Mouse (Mus musculus) MEL (cell line): ENCODE results near the gene Bri3bp. TPM values are rescaled to one million over a fixed set of nuclear protein-coding genes. Genes with fewer than 3 reads are reported as not detected.

ENCODE experiments used
- DNase-seq: peaks from one replicate; pipeline ENCODE4 v3.0.0; 2011; ENCODE audit warnings: low read depth, low spot score
- H3K27ac ChIP-seq: 2 replicates; pipeline ENCODE4 v1.5.1; 2012; ENCODE audit warnings: low read depth, mild to moderate bottlenecking, control low read depth, low read length, moderate library complexity; ENCODE audit not compliant: control insufficient read depth
- H3K27me3 ChIP-seq, 2 experiments: fragments of 150-350 bp in 1 of 2; sonication (generic) in 1 of 2; 2 replicates each; pipeline ENCODE4 v1.6.1; 2012; ENCODE audit warnings: low read length in 2 of 2, mild to moderate bottlenecking in 2 of 2, improper control_type of control experiment in 1 of 2, moderate library complexity in 1 of 2; ENCODE audit not compliant: insufficient read depth in 2 of 2, control insufficient read depth in 1 of 2
- H3K36me3 ChIP-seq, 2 experiments: 2 replicates each; pipeline ENCODE4 v1.6.1; 2012 to 2014; ENCODE audit warnings: low read length in 2 of 2, improper control_type of control experiment in 1 of 2, inconsistent platforms in 1 of 2, mild to moderate bottlenecking in 1 of 2; ENCODE audit not compliant: insufficient read depth in 2 of 2, control insufficient read depth in 1 of 2
- H3K4me1 ChIP-seq, 2 experiments: fragments of 150-350 bp in 1 of 2; sonication (generic) in 1 of 2; 2 replicates each; pipeline ENCODE4 v1.6.1; 2012; ENCODE audit warnings: low read length in 2 of 2, improper control_type of control experiment in 1 of 2, mild to moderate bottlenecking in 1 of 2; ENCODE audit not compliant: insufficient read depth in 2 of 2, control insufficient read depth in 1 of 2
- H3K4me3 ChIP-seq, 2 experiments: fragments of 150-350 bp in 1 of 2; sonication (generic) in 1 of 2; 2 replicates each; pipeline ENCODE4 v1.5.1; 2012; ENCODE audit warnings: low read depth in 2 of 2, low read length in 2 of 2, mild to moderate bottlenecking in 2 of 2, moderate library complexity in 2 of 2, control low read depth in 1 of 2, improper control_type of control experiment in 1 of 2; ENCODE audit not compliant: control insufficient read depth in 1 of 2, insufficient read depth in 1 of 2
- H3K79me2 ChIP-seq: 2 replicates; pipeline ENCODE4 v1.6.1; 2012; ENCODE audit warnings: mild to moderate bottlenecking, low read length, moderate library complexity; ENCODE audit not compliant: control insufficient read depth, poor library complexity, insufficient read depth
- H3K9ac ChIP-seq: 2 replicates; pipeline ENCODE4 v1.6.1; 2012; ENCODE audit warnings: low read depth, mild to moderate bottlenecking, control low read depth, low read length, moderate library complexity; ENCODE audit not compliant: control insufficient read depth, poor library complexity, severe bottlenecking
- H3K9me3 ChIP-seq: fragments of 150-350 bp; sonication (generic); replicated peaks from 2 replicates; pipeline ENCODE4 v1.6.1; 2012; ENCODE audit warnings: mild to moderate bottlenecking, low read length, improper control_type of control experiment, moderate library complexity; ENCODE audit not compliant: insufficient read depth
- CHD1 ChIP-seq: IDR thresholded peaks from 2 replicates; pipeline ENCODE4 v1.6.1; 2012; ENCODE audit warnings: low read depth, mild to moderate bottlenecking, inconsistent platforms, low read length, improper control_type of control experiment
- CHD2 ChIP-seq: IDR thresholded peaks from 2 replicates; pipeline ENCODE4 v1.6.1; 2011; ENCODE audit warnings: low read length, improper control_type of control experiment
- E2F4 ChIP-seq: IDR thresholded peaks from 2 replicates; pipeline ENCODE4 v1.6.1; 2011; ENCODE audit warnings: low read depth, low read length, improper control_type of control experiment, borderline replicate concordance
- ELF1 ChIP-seq: IDR thresholded peaks from 2 replicates; pipeline ENCODE4 v1.6.1; 2014; ENCODE audit warnings: low read depth, mild to moderate bottlenecking, inconsistent platforms, low read length, improper control_type of control experiment, moderate library complexity
- EP300 ChIP-seq, 2 experiments: IDR thresholded peaks; 2 replicates each; pipeline ENCODE4 v1.6.1; 2011; ENCODE audit warnings: improper control_type of control experiment in 2 of 2, low read length in 2 of 2, low read depth in 1 of 2, mild to moderate bottlenecking in 1 of 2
- ETS1 ChIP-seq: IDR thresholded peaks from 2 replicates; pipeline ENCODE4 v1.6.1; 2012; ENCODE audit warnings: low read depth, mild to moderate bottlenecking, inconsistent platforms, low read length, improper control_type of control experiment, moderate library complexity
- GATA1 ChIP-seq: IDR thresholded peaks from 2 replicates; pipeline ENCODE4 v1.6.1; 2011; ENCODE audit warnings: low read depth, low read length, improper control_type of control experiment
- HCFC1 ChIP-seq: IDR thresholded peaks from 2 replicates; pipeline ENCODE4 v1.6.1; 2012; ENCODE audit warnings: low read depth, mild to moderate bottlenecking, inconsistent platforms, low read length, improper control_type of control experiment, moderate library complexity
- JUND ChIP-seq: IDR thresholded peaks from 2 replicates; pipeline ENCODE4 v1.6.1; 2011; ENCODE audit warnings: low read depth, mild to moderate bottlenecking, improper control_type of control experiment, low read length
- KAT2A ChIP-seq: conservative IDR thresholded peaks from 2 replicates; pipeline ENCODE4 v1.6.1; 2012; ENCODE audit warnings: low read depth, low read length, improper control_type of control experiment, inconsistent platforms
- MAX ChIP-seq: IDR thresholded peaks from 2 replicates; pipeline ENCODE4 v1.6.1; 2011; ENCODE audit warnings: low read length, improper control_type of control experiment
- MAZ ChIP-seq: IDR thresholded peaks from 2 replicates; pipeline ENCODE4 v1.6.1; 2012; ENCODE audit warnings: low read depth, mild to moderate bottlenecking, inconsistent platforms, low read length, improper control_type of control experiment
- MXI1 ChIP-seq: IDR thresholded peaks from 2 replicates; pipeline ENCODE4 v1.6.1; 2011; ENCODE audit warnings: mild to moderate bottlenecking, low read depth, low read length, improper control_type of control experiment
- MYB ChIP-seq: IDR thresholded peaks from 2 replicates; pipeline ENCODE4 v1.6.1; 2011; ENCODE audit warnings: mild to moderate bottlenecking, low read depth, low read length, improper control_type of control experiment
- MYC ChIP-seq: IDR thresholded peaks from 2 replicates; pipeline ENCODE4 v1.6.1; 2011; ENCODE audit warnings: low read depth, mild to moderate bottlenecking, low read length, improper control_type of control experiment, moderate library complexity
- NRF1 ChIP-seq: IDR thresholded peaks from 2 replicates; pipeline ENCODE4 v1.6.1; 2014; ENCODE audit warnings: low read depth, mild to moderate bottlenecking, inconsistent platforms, low read length, improper control_type of control experiment, moderate library complexity; ENCODE audit not compliant: poor library complexity, insufficient read depth, severe bottlenecking
- POLR2A ChIP-seq, 2 experiments: IDR thresholded peaks; 2 replicates each; pipeline ENCODE4 v1.6.1; 2011 to 2012; ENCODE audit warnings: low read length in 2 of 2, mild to moderate bottlenecking in 2 of 2, control low read depth in 1 of 2, improper control_type of control experiment in 1 of 2, low read depth in 1 of 2, moderate library complexity in 1 of 2; ENCODE audit not compliant: control insufficient read depth in 1 of 2, insufficient read depth in 1 of 2, poor library complexity in 1 of 2
- POLR2AphosphoS2 ChIP-seq: IDR thresholded peaks from 2 replicates; pipeline ENCODE4 v1.6.1; 2011; ENCODE audit warnings: low read length, improper control_type of control experiment
- RCOR1 ChIP-seq: IDR thresholded peaks from 2 replicates; pipeline ENCODE4 v1.6.1; 2012; ENCODE audit warnings: low read depth, mild to moderate bottlenecking, inconsistent platforms, low read length, improper control_type of control experiment
- SIN3A ChIP-seq: IDR thresholded peaks from 2 replicates; pipeline ENCODE4 v1.6.1; 2012; ENCODE audit warnings: low read length, improper control_type of control experiment, inconsistent platforms
- TBP ChIP-seq: IDR thresholded peaks from 2 replicates; pipeline ENCODE4 v1.8.0; 2011; ENCODE audit warnings: low read depth, low read length, improper control_type of control experiment
- TCF12 ChIP-seq: IDR thresholded peaks from 2 replicates; pipeline ENCODE4 v1.6.1; 2014; ENCODE audit warnings: low read depth, mild to moderate bottlenecking, inconsistent platforms, low read length, improper control_type of control experiment, moderate library complexity
- USF1 ChIP-seq: IDR thresholded peaks from 2 replicates; pipeline ENCODE4 v1.6.1; 2014; ENCODE audit warnings: low read depth, mild to moderate bottlenecking, inconsistent platforms, low read length, improper control_type of control experiment, moderate library complexity
- USF2 ChIP-seq, 2 experiments: IDR thresholded peaks; 2 replicates each; pipeline ENCODE4 v1.6.1; 2011 to 2012; ENCODE audit warnings: improper control_type of control experiment in 2 of 2, low read length in 2 of 2, borderline replicate concordance in 1 of 2, inconsistent platforms in 1 of 2, low read depth in 1 of 2, mild to moderate bottlenecking in 1 of 2; ENCODE audit not compliant: insufficient read depth in 1 of 2
- ZC3H11A ChIP-seq: IDR thresholded peaks from 2 replicates; pipeline ENCODE4 v1.6.1; 2012; ENCODE audit warnings: low read depth, mild to moderate bottlenecking, inconsistent platforms, low read length, improper control_type of control experiment
- ZMIZ1 ChIP-seq: IDR thresholded peaks from 2 replicates; pipeline ENCODE4 v1.6.1; 2012; ENCODE audit warnings: low read depth, mild to moderate bottlenecking, inconsistent platforms, low read length, improper control_type of control experiment, moderate library complexity
- ZNF384 ChIP-seq: IDR thresholded peaks from 2 replicates; pipeline ENCODE4 v1.6.1; 2012; ENCODE audit warnings: low read depth, mild to moderate bottlenecking, inconsistent platforms, low read length, improper control_type of control experiment
- polyA plus RNA-seq, 2 experiments: library from polyadenylated mRNA; stranded (reverse) in 1 of 2; unstranded in 1 of 2; fragments of >175 nt in 1 of 2; fragments of >200 nt in 1 of 2; gene quantifications; 2 replicates each; pipeline versions ENCODE4 v1.2.1 to v1.2.4; 2012; ENCODE audit warnings: low replicate concordance in 2 of 2, low read depth in 1 of 2; ENCODE audit not compliant: insufficient read length in 2 of 2, insufficient read depth in 1 of 2, missing spikeins in 1 of 2
- total RNA-seq: library from RNA; depleted of rRNA; stranded (reverse); fragments of 300-350 nt; gene quantifications from 2 replicates; pipeline ENCODE4 v1.2.3, GENCODE M21; 2012

Gene Bri3bp
- total and polyA plus RNA-seq, 3 experiments: 73.7 to 264 (median 87.6) TPM

DNA sequence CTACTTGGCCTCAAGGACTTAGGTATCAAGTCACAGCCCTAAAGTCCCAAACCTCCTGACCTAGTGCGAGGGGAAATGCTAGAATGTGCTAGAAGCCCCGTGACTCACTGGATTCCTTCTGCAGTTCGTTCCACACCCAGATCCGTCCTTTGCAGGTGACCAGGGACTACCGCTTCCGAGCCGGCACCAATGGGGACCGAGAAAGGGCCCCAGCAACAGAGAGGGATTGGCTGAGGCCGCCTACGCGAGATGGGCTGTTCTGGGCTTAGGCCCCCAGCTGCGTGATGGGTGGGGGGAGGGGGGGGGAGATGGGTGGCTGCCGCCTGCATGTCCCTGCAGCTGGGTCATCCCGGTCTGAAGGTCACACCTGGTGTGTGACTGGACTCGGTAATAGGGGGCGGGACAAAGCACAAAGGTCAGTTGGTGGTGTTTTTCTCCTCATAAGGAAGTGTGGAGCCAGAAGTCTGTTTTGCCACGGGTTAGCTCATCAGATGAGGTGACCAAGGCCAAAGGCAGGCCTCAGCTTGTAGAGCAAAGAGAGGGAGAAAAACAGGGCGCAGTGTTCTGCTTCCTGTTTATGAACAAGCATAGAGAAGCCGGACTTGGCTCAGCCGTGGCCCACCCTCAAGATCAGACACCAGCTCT is 48.3 kb upstream of the Bri3bp start (continued):
- TF ChIP-seq POLR2AphosphoS2: peak; percentile 88
- peak; percentile 81 for TF ChIP-seq MAX
- TF ChIP-seq ELF1: peak; percentile 6
- no peak for TF ChIP-seq RCOR1
- TF ChIP-seq USF2 (IDR thresholded peaks at IDR 0.05; ENCODE audit: borderline replicate concordance in 1 of 2, insufficient read depth in 1 of 2, low read depth in 1 of 2, low read length in 2 of 2): no peak
- no peak for TF ChIP-seq MYB
- peak; percentile 92 for TF ChIP-seq TBP
- no peak for TF ChIP-seq JUND
- TF ChIP-seq ZNF384: peak; percentile 50
- TF ChIP-seq CHD2: peak; percentile 91
- no peak for TF ChIP-seq ZC3H11A
- peak in 1 of 2 experiments; percentile 73; a peak in 2 of 4 replicates for TF ChIP-seq EP300 (IDR thresholded peaks at IDR 0.05; ENCODE audit: low read depth in 1 of 2, low read length in 2 of 2)
- peak; percentile 61 for TF ChIP-seq KAT2A

DNA sequence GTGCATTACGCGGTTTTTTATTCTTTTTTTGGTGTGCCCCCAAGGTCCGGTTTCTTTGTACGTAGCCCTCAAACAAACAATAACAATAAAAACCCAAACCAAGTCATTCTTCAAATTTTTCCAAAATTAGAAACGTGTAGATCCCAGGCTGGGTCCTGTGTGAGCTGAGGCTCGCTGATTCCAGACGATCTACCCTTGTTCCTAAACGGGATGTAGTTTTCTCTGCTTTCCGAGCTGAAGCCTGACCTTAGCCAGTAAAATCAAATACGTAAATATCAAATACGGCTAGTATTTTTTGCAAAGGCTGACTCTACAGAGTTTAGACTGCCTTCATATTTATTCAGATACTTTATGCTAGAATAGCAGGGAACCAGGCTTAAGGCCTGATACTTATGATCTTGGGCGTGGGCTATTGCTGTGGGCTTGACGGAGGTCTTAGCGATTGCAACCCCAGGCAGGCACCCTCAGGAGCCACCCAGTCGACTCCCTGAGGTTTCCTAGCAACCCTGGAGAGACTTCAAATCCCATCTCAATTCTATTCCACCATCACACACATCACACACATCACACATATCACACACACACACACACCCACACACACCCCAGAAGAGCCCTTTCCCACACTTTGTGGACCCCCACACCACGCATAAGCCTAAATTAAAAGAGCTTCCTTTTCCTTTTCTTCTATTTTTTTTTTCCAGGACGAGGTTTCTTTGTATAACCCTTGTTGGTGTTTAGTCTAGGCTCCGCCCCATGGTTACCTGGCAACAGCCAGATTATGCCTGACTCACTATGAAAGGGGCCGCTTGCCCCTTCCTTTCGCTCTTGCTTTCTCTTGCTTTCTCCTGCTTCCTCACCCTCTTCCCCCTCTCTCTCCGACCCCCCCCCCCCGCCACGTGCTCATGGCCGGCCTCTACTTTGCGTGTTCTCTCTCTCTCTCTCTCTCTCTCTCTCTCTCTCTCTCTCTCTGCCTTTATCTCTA is 47.5 kb upstream of the Bri3bp start:
- Histone ChIP-seq H3K9me3 (no peaks in the 10 kb centered on the region), H3K9ac (peak overlapping the region; percentile 92), H3K79me2 (peaks cover 14% of the 10 kb centered on the region), H3K27me3 (no peaks in the 10 kb centered on the region), H3K36me3 (peaks cover 0 to 30% of the 10 kb centered on the region in 2 experiments; a peak in 3 of 4 replicates), H3K4me1 (peaks cover 6 to 37% of the 10 kb centered on the region in 2 experiments), H3K27ac (peak overlapping the region; percentile 99), H3K4me3 (peak overlapping the region; percentile 61 to 86)
- peak; percentile 97 for DNase-seq
- TF ChIP-seq NRF1 (no peak), ZNF384 (peak; percentile 95), MYB (no peak), ZC3H11A (no peak), HCFC1 (peak; percentile 59), USF1 (peak; percentile 73), JUND (peak; percentile 80; the same call in 1 of the 2 replicates), USF2 (IDR thresholded peaks at IDR 0.05; ENCODE audit: borderline replicate concordance in 1 of 2, insufficient read depth in 1 of 2, low read depth in 1 of 2, low read length in 2 of 2) (no peak), ETS1 (peak; percentile 47; the same call in 1 of the 2 replicates), MYC (peak; percentile 97), ELF1 (peak; percentile 26; the same call in 1 of the 2 replicates), TCF12 (peak; percentile 30; the same call in 1 of the 2 replicates), CHD2 (no peak), MXI1 (peak; percentile 87), SIN3A (peak; percentile 88), GATA1 (peak; percentile 51), MAX (peak; percentile 90), TBP (peak; percentile 85), CHD1 (peak; percentile 95; the same call in 1 of the 2 replicates), MAZ (peak; percentile 93), EP300 (IDR thresholded peaks at IDR 0.05; ENCODE audit: low read depth in 1 of 2, low read length in 2 of 2) (peak in 1 of 2 experiments; percentile 12; a peak in 3 of 4 replicates), POLR2A (IDR thresholded peaks at IDR 0.05; ENCODE audit: control insufficient read depth in 1 of 2, insufficient read depth in 1 of 2, low read depth in 1 of 2, low read length in 2 of 2, poor library complexity in 1 of 2) (peak in 1 of 2 experiments; percentile 37; a peak in 2 of 4 replicates), ZMIZ1 (peak; percentile 5), RCOR1 (no peak; the same call in 1 of the 2 replicates), E2F4 (no peak; the same call in 1 of the 2 replicates)
